Mouse (Mus musculus) forebrain, postnatal 0 days (tissue): ENCODE measurements around the gene Taco1. TPM values are rescaled to one million over a fixed set of nuclear protein-coding genes. Genes with fewer than 3 reads are reported as not detected.

Source experiments
- ATAC-seq: fragments of 200-750 bp; cut with Nextera tagmentation; 2 replicates; pipeline ENCODE4 v1.8.0; 2017; ENCODE audit warnings: mild to moderate bottlenecking, moderate library complexity
- DNase-seq: peaks from one replicate; pipeline ENCODE4 v3.0.0-alpha.2; 2015
- H3K27ac ChIP-seq: fragments of 300-500 bp; sonication (generic); 2 replicates; pipeline ENCODE4 v1.5.1; 2014; ENCODE audit warnings: low read depth, mild to moderate bottlenecking, antibody characterized with exemption, low read length, moderate library complexity, mixed read lengths
- H3K27me3 ChIP-seq: fragments of 300-500 bp; sonication (generic); 2 replicates; pipeline ENCODE4 v1.6.1; 2014; ENCODE audit warnings: mild to moderate bottlenecking, low read length, mixed read lengths; ENCODE audit not compliant: insufficient read depth
- H3K36me3 ChIP-seq: fragments of 300-500 bp; sonication (generic); 2 replicates; pipeline ENCODE4 v1.6.1; 2014; ENCODE audit warnings: mild to moderate bottlenecking, moderate library complexity; ENCODE audit not compliant: insufficient read depth
- H3K4me1 ChIP-seq: fragments of 300-500 bp; sonication (generic); 2 replicates; pipeline ENCODE4 v1.6.1; 2014; ENCODE audit warnings: antibody characterized with exemption; ENCODE audit not compliant: insufficient read depth
- H3K4me2 ChIP-seq: fragments of 300-500 bp; sonication (generic); 2 replicates; pipeline ENCODE4 v1.6.1; 2014; ENCODE audit warnings: low read depth, mild to moderate bottlenecking, moderate library complexity
- H3K4me3 ChIP-seq: fragments of 300-500 bp; sonication (generic); 2 replicates; pipeline ENCODE4 v1.5.1; 2014; ENCODE audit warnings: low read depth, low read length, mixed read lengths
- H3K9ac ChIP-seq: fragments of 300-500 bp; sonication (generic); 2 replicates; pipeline ENCODE4 v1.6.1; 2014; ENCODE audit warnings: mild to moderate bottlenecking
- H3K9me3 ChIP-seq: fragments of 300-500 bp; sonication (generic); 2 replicates; pipeline ENCODE4 v1.6.1; 2016; ENCODE audit warnings: low read length
- CTCF ChIP-seq: sonication (generic); IDR thresholded peaks from 2 replicates; pipeline ENCODE4 v1.5.1; 2016; ENCODE audit warnings: antibody characterized with exemption, control low read depth, low read depth
- WGBS: fragments of 180-500 bp; shearing (Covaris S2); extraction: QIAGEN DNeasy Blood & Tissue Kit; methylation state at CpG from one replicate; pipeline ENCODE4 v1.1.7; 2014; 5-methylcytosine and 5-hydroxymethylcytosine counted together
- polyA plus RNA-seq: library from polyadenylated mRNA; unstranded; fragments of >200 nt; fragmentation: Nextera tagmentation; extraction: Ambion mirVana; gene quantifications from 2 replicates; pipeline ENCODE4 v1.2.1, GENCODE M21; 2015
- total RNA-seq: library from RNA; depleted of rRNA; stranded (reverse); fragments of >200 nt; gene quantifications from 2 replicates; pipeline ENCODE4 v1.2.3, GENCODE M21; 2014

The Taco1 gene
- total and polyA plus RNA-seq, 2 experiments from 2014 or later = 5.0 to 17.4 TPM

DNA sequence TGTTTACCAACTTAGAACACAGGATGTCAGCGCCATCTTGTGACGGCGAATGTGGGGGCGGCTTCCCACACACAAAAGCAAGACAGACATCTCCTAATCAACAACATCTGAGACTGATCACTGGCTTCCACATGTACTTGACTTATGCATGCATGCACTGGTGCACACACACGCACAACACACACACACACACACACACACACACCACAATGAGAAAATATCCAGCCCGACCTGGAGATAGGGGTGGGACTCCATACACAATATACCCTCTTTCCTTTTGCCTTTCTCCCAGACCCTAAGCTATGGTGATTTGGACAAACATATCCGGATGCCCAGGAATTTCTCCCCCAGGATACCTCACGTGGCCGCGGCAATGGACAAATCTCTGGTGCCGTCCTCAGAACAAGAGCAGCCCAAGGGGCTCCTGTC is 32.4 kb upstream of the Taco1 start:
- DNase-seq (peak; percentile 53), ATAC-seq (no peak)
- 31% methylated on average over 11 of the region's 11 CpGs for WGBS
- TF ChIP-seq CTCF = peak; percentile 45; the same call in 1 of the 2 replicates
- H3K27ac ChIP-seq = peak overlapping the region; percentile 74
- H3K4me3 ChIP-seq = no peak overlapping the region
- H3K27me3 ChIP-seq = no peaks in the 10 kb centered on the region
- H3K36me3 ChIP-seq = no peaks in the 10 kb centered on the region
- peaks cover 12% of the 10 kb centered on the region for H3K4me1 ChIP-seq
- H3K9me3 ChIP-seq = no peaks in the 10 kb centered on the region
- peak overlapping the region; percentile 31; the same call in 1 of the 2 replicates for H3K9ac ChIP-seq
- H3K4me2 ChIP-seq = 0 out of 2 replicates have a peak overlapping the region, but pooled peaks have one; percentile 26

DNA sequence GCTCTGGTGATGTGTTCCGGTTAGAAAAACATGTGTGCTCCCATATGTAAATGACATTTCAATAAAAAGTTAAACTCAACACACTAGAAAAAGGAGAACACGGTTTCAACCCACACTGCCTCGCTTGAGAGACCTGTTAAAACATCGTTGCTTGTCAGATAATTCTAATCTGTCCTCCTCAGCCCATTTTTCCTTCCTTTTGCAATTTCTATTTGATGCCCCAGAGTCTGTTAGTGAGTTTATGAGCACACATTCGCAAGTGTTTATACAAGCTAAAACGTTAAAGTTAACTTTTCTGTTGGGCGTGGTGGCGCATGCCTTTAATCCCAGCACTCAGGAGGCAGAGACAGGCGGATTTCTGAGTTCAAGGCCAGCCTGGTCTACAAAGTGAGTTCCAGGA is 30.9 kb upstream of the Taco1 start:
- TF ChIP-seq CTCF = no peak
- no peaks in the 10 kb centered on the region for H3K27me3 ChIP-seq
- ATAC-seq (no peak), DNase-seq (no peak)
- H3K9me3 ChIP-seq = no peaks in the 10 kb centered on the region
- 89% methylated on average over 9 of the region's 9 CpGs for WGBS
- H3K9ac ChIP-seq = no peak overlapping the region
- H3K4me2 ChIP-seq = no peak overlapping the region
- peaks cover 12% of the 10 kb centered on the region for H3K4me1 ChIP-seq
- H3K4me3 ChIP-seq = no peak overlapping the region
- no peaks in the 10 kb centered on the region for H3K36me3 ChIP-seq
- H3K27ac ChIP-seq = no peak overlapping the region

DNA sequence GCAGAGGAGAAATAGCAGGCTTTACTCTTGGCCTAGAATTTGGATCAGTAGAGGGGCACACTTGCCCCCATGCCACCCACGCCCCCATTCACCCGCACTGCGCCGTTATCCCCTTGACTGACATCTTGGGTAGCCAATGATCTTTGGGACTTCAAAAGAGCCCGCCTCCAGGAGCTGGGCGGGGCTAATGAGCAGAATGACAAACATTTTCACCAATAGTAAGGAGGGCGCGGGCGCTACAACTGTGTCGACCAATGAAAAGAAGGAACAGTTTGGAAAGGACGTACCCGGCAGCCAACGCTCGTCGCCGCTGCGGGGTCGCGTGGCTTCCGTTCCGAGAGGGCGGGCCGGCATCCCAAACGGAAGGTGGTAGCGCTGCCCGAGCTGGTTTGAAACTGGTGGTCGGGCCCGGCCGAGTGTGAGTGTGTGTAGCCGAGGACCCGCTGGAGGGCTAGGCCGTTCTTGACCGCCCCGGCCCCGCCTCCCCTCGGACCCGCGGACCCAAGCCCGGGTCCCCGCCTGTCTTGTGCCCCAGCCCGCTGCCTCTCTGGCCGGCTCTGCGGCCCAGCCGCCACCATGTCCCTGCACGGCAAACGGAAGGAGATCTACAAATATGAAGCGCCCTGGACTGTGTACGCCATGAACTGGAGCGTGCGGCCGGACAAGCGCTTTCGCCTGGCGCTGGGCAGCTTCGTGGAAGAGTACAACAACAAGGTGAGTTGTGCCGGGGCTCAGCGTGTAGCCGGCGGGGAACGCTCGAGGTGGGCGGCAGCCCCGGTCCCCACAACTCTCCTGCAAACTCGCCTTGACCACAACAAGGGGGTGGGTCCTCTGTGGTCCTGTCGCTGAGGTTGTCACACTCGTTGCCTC is 29.1 kb upstream of the Taco1 start, which contains the start of gene Dcaf7:
Dcaf7 (plus strand) TSS at position 325 of the 870 bp plus-strand sequence.
- DNase-seq (peak; percentile 100), ATAC-seq (peak; percentile 98)
- H3K4me1 ChIP-seq = peaks cover 12% of the 10 kb centered on the region
- no peaks in the 10 kb centered on the region for H3K27me3 ChIP-seq
- H3K27ac ChIP-seq = peak within 1 kb of the TSS; percentile 89
- H3K9me3 ChIP-seq = no peaks in the 10 kb centered on the region
- peak within 1 kb of the TSS; percentile 82 for H3K9ac ChIP-seq
- H3K4me2 ChIP-seq = peak within 1 kb of the TSS; percentile 64
- no peak for TF ChIP-seq CTCF
- peak within 1 kb of the TSS; percentile 80 for H3K4me3 ChIP-seq
- no peaks in the 10 kb centered on the region for H3K36me3 ChIP-seq
- 2% methylated on average over 65 of the region's 66 CpGs for WGBS

DNA sequence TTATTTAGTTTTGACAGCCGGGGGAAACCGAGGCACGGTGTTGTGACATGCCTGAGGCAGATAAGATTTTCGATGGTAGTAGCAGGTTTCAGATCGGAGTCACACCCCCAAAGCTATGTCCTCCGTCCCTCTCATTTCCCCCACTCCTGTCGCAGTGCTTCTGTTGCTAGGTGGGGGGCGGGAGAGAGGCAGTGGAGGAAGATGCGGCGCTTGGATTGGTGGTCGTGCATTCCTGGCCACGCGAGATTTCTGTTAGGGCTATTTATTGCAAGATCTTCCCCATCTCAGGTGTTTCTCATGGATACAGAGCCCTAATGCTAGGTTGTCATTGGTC is 28.5 kb upstream of the Taco1 start:
- H3K36me3 ChIP-seq = no peaks in the 10 kb centered on the region
- H3K9me3 ChIP-seq = no peaks in the 10 kb centered on the region
- H3K9ac ChIP-seq = peak overlapping the region; percentile 82
- DNase-seq (peak; percentile 87), ATAC-seq (peak; percentile 68)
- peak overlapping the region; percentile 89 for H3K27ac ChIP-seq
- H3K4me2 ChIP-seq = peak overlapping the region; percentile 55
- peak overlapping the region; percentile 80 for H3K4me3 ChIP-seq
- peaks cover 12% of the 10 kb centered on the region for H3K4me1 ChIP-seq
- peak; percentile 42 for TF ChIP-seq CTCF
- WGBS = under 1% methylated on average over 13 of the region's 13 CpGs
- H3K27me3 ChIP-seq = no peaks in the 10 kb centered on the region

DNA sequence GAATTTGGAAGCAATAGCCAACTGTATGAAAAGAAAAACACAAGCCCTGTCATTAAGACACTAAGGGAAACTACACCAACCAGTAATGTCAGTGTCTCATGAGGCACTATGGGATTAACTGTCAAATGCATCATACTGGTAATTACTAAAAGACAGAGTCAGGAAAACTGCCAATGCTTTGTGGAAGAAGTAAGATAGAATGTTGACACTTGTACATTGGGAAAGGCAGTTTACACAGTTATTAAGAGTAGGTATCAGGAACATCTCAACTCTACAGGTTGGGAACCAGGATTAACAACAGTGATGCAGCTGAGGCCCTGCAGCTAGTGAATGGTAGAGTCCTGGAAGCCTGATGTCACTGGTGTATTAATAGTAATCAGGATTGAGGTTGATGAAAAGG is 21.5 kb upstream of the Taco1 start:
- H3K27me3 ChIP-seq = no peaks in the 10 kb centered on the region
- no peak overlapping the region for H3K4me2 ChIP-seq
- no peaks in the 10 kb centered on the region for H3K9me3 ChIP-seq
- no peak overlapping the region for H3K4me3 ChIP-seq
- no peak overlapping the region for H3K9ac ChIP-seq
- peaks cover 18% of the 10 kb centered on the region for H3K36me3 ChIP-seq
- TF ChIP-seq CTCF = no peak
- DNase-seq (no peak), ATAC-seq (no peak)
- no peaks in the 10 kb centered on the region for H3K4me1 ChIP-seq
- no peak overlapping the region for H3K27ac ChIP-seq

DNA sequence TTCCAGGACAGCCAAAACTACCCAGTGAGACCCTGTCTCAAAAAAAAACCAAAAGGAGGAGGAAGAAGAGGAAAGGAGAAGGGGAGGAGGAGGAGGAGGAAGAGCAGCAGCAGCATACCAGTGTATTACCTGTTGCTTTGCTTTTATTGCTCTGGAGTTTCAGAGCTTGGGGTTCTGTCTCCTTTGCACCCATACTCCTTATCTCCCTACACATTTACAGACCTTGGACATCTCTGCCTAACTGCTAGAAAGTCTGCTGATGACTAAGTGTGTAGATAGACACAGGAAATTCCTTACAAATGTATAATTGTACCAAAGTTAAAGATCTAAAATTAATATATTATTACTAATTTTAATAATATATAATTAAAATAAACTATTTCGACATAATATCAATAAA is 20.6 kb upstream of the Taco1 start:
- no peak for ATAC-seq
- WGBS = 95% methylated on average over 1 of the region's 1 CpGs

DNA sequence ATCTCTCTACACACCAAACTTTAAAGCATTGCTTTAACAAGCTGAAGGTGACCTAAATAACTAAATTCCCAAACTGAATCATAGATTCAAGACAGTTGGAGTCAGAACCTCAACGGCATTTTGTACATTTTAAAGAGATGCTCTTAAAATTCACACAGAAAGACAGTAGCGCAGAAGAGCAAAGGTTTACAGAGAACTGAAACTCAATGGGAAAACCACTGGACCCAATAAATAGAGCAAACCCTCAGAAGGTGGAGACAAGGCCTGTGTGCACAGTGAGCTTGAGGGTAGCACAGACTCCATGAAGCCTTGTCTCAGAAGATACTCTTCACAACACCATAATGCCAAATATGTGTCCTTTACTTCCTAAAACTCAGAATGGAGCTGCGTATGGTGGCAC is 20.1 kb upstream of the Taco1 start:
- DNase-seq = no peak
- 94% methylated on average over 3 of the region's 3 CpGs for WGBS
- no peaks in the 10 kb centered on the region for H3K9me3 ChIP-seq
- no peak overlapping the region for H3K9ac ChIP-seq
- ATAC-seq = no peak
- peaks cover 27% of the 10 kb centered on the region for H3K36me3 ChIP-seq
- H3K27ac ChIP-seq = no peak overlapping the region
- no peaks in the 10 kb centered on the region for H3K27me3 ChIP-seq
- no peak overlapping the region for H3K4me3 ChIP-seq
- H3K4me2 ChIP-seq = no peak overlapping the region
- no peaks in the 10 kb centered on the region for H3K4me1 ChIP-seq
- no peak for TF ChIP-seq CTCF

More for the DNA sequence above, 20.6 kb upstream of the Taco1 start:
- TF ChIP-seq CTCF = no peak
- Histone ChIP-seq H3K27me3 (no peaks in the 10 kb centered on the region), H3K4me1 (no peaks in the 10 kb centered on the region), H3K36me3 (peaks cover 23% of the 10 kb centered on the region), H3K4me3 (no peak overlapping the region), H3K9me3 (no peaks in the 10 kb centered on the region), H3K4me2 (no peak overlapping the region), H3K9ac (no peak overlapping the region), H3K27ac (no peak overlapping the region)
- no peak for DNase-seq
